Mouse (Mus musculus) granulocyte monocyte progenitor cell, adult 5-6 weeks (primary cell): ENCODE measurements around the gene Arhgef7. TPM values are rescaled to one million over a fixed set of nuclear protein-coding genes. Genes with fewer than 3 reads are reported as not detected.

Experiments
- ATAC-seq: replicated peaks from 2 replicates; pipeline ENCODE4 v1.8.0; 2016; ENCODE audit warnings: mild to moderate bottlenecking, moderate TSS enrichment, inconsistent platforms; ENCODE audit not compliant: poor library complexity, severe bottlenecking
- total RNA-seq, 2 experiments: library from RNA; stranded (forward) in 1 of 2; stranded (reverse) in 1 of 2; fragments of 200-712, 200-1000 nt in 1 of 2; fragments of >200 nt in 1 of 2; fragmentation: Nextera tagmentation in 1 of 2; gene quantifications; 2 replicates each; pipeline ENCODE4 v1.2.3; 2014 to 2017

Gene Arhgef7
- total RNA-seq, 2 experiments from 2014 or later = 19.8 to 40.2 TPM

- ATAC-seq = no peak
Measured at GRCm38 (mm10) chr8:11785121-11785520, 57.6 kb downstream of the Arhgef7 start.

GRCm38 (mm10) chr8:11785539-11786046 is 58.1 kb downstream of the Arhgef7 start:
- ATAC-seq = no peak

GRCm38 (mm10) chr8:11788252-11788651 is 60.7 kb downstream of the Arhgef7 start:
- ATAC-seq = peak; percentile 50

GRCm38 (mm10) chr8:11789168-11789567 is 61.6 kb downstream of the Arhgef7 start:
- ATAC-seq = no peak

GRCm38 (mm10) chr8:11794956-11795355 is 67.4 kb downstream of the Arhgef7 start:
- ATAC-seq = no peak

GRCm38 (mm10) chr8:11797128-11797527 is 69.6 kb downstream of the Arhgef7 start:
- no peak for ATAC-seq

GRCm38 (mm10) chr8:11797729-11798479 is 70.4 kb downstream of the Arhgef7 start:
- no peak for ATAC-seq

GRCm38 (mm10) chr8:11798480-11798867 is 71.0 kb downstream of the Arhgef7 start:
- ATAC-seq = no peak

- ATAC-seq = no peak
Measured at GRCm38 (mm10) chr8:11799098-11799497, 71.6 kb downstream of the Arhgef7 start.

GRCm38 (mm10) chr8:11800481-11800880 is 73.0 kb downstream of the Arhgef7 start:
- no peak for ATAC-seq

GRCm38 (mm10) chr8:11801571-11801970 is 74.0 kb downstream of the Arhgef7 start:
- ATAC-seq = no peak

- no peak for ATAC-seq
Measured at GRCm38 (mm10) chr8:11804914-11805313, 77.4 kb downstream of the Arhgef7 start.

- ATAC-seq = no peak
Measured at GRCm38 (mm10) chr8:11806252-11806651, 78.7 kb downstream of the Arhgef7 start.

GRCm38 (mm10) chr8:11807361-11807760 is 79.8 kb downstream of the Arhgef7 start:
- no peak for ATAC-seq

- peak; percentile 78 for ATAC-seq
Measured at GRCm38 (mm10) chr8:11808047-11808446, 80.5 kb downstream of the Arhgef7 start.

GRCm38 (mm10) chr8:11810426-11810825 is 82.9 kb downstream of the Arhgef7 start:
- no peak for ATAC-seq

GRCm38 (mm10) chr8:11813801-11814200 is 86.3 kb downstream of the Arhgef7 start:
- ATAC-seq = no peak

- no peak for ATAC-seq
Measured at GRCm38 (mm10) chr8:11815206-11815605, 87.7 kb downstream of the Arhgef7 start.

GRCm38 (mm10) chr8:11820136-11820535 is 92.6 kb downstream of the Arhgef7 start:
- ATAC-seq = no peak

- no peak for ATAC-seq
Measured at GRCm38 (mm10) chr8:11820568-11820967, 93.0 kb downstream of the Arhgef7 start.

- ATAC-seq = peak; percentile 67; the same call in 1 of the 2 replicates
Measured at GRCm38 (mm10) chr8:11821451-11822206, 94.1 kb downstream of the Arhgef7 start.
